Mouse (Mus musculus) heart, adult 2 months (tissue): ENCODE measurements around the gene Cdk19. TPM values are rescaled to one million over a fixed set of nuclear protein-coding genes. Genes with fewer than 3 reads are reported as not detected.

Experiments
- DNase-seq, 2 experiments: peaks; one replicate each; pipeline ENCODE4 v3.0.0; 2021
- H3K27ac ChIP-seq: fragments of 200-600 bp; 2 replicates; pipeline ENCODE4 v1.8.1; 2022
- H3K27me3 ChIP-seq: fragments of 200-500 bp; 2 replicates; pipeline ENCODE4 v1.6.1; 2012; ENCODE audit warnings: mild to moderate bottlenecking, low read length, inconsistent platforms, mixed read lengths; ENCODE audit not compliant: control insufficient read depth, insufficient read depth
- H3K36me3 ChIP-seq: fragments of 200-500 bp; 2 replicates; pipeline ENCODE4 v1.6.1; 2012; ENCODE audit warnings: low read length, inconsistent platforms; ENCODE audit not compliant: control insufficient read depth, insufficient read depth
- H3K4me1 ChIP-seq: fragments of 200-500 bp; 2 replicates; pipeline ENCODE4 v1.6.1; 2011; ENCODE audit warnings: low read length; ENCODE audit not compliant: control insufficient read depth, insufficient read depth
- H3K4me3 ChIP-seq: fragments of 200-600 bp; 2 replicates; pipeline ENCODE4 v1.8.1; 2022
- H3K79me2 ChIP-seq: fragments of 200-500 bp; replicated peaks from 2 replicates; pipeline ENCODE4 v1.6.1; 2012; ENCODE audit warnings: mild to moderate bottlenecking, inconsistent platforms, low read length, moderate library complexity, mixed read lengths; ENCODE audit not compliant: control insufficient read depth, insufficient read depth
- H3K9ac ChIP-seq: fragments of 200-500 bp; 2 replicates; pipeline ENCODE4 v1.6.1; 2012; ENCODE audit warnings: low read depth, mild to moderate bottlenecking, control low read depth, inconsistent platforms, low read length, mixed read lengths
- CTCF ChIP-seq: fragments of 200-600 bp; IDR thresholded peaks from 2 replicates; pipeline ENCODE4 v1.8.1; 2022; ENCODE audit warnings: antibody characterized with exemption, mild to moderate bottlenecking, moderate library complexity
- EP300 ChIP-seq: fragments of 200-500 bp; IDR thresholded peaks from 2 replicates; pipeline ENCODE4 v1.6.1; 2011; ENCODE audit warnings: low read depth, low read length, control low read depth; ENCODE audit not compliant: insufficient read depth
- POLR2A ChIP-seq: fragments of 200-500 bp; IDR thresholded peaks from 2 replicates; pipeline ENCODE4 v1.6.1; 2011; ENCODE audit warnings: mild to moderate bottlenecking, low read depth, low read length, control low read depth; ENCODE audit not compliant: insufficient read depth
- WGBS: fragments of 180-500 bp; shearing (Covaris S2); methylation state at CpG from one replicate; pipeline ENCODE4 v1.1.7; 2018; 5-methylcytosine and 5-hydroxymethylcytosine counted together
- intact Hi-C: fragments of 180-260 bp; cut with DNase I; formaldehyde crosslinking; loops from one replicate; pipeline ENCODE4 v1.15.1; 2025
- polyA plus RNA-seq: library from polyadenylated mRNA; depleted of rRNA; stranded (reverse); fragments of >200 nt; gene quantifications from 2 replicates; pipeline ENCODE4 v1.2.3, GENCODE M21; 2012
- total RNA-seq, 2 experiments: library from RNA; stranded (reverse); gene quantifications; 2 replicates each; pipeline ENCODE4 v1.2.3; 2021

Gene Cdk19
- total and polyA plus RNA-seq, 3 experiments, result 5.2 to 15.2 (median 11.5) TPM

GRCm38 (mm10) chr10:40444586-40444985 is 105.2 kb downstream of the Cdk19 start:
- no peak overlapping the region for H3K4me3 ChIP-seq
- no peaks in the 10 kb centered on the region for H3K36me3 ChIP-seq
- no peak for DNase-seq
- peaks cover 3% of the 10 kb centered on the region for H3K4me1 ChIP-seq
- H3K9ac ChIP-seq, result no peak overlapping the region
- H3K27me3 ChIP-seq, result no peaks in the 10 kb centered on the region
- no peaks in the 10 kb centered on the region for H3K79me2 ChIP-seq
- H3K27ac ChIP-seq, result no peak overlapping the region
- intact Hi-C loops, result no loop called here
- TF ChIP-seq POLR2A (no peak), CTCF (no peak), EP300 (no peak)
- WGBS, result 90% methylated on average over 4 of the region's 4 CpGs

- Histone ChIP-seq H3K4me1 (no peaks in the 10 kb centered on the region; the same call in none of the 2 replicates), H3K4me3 (no peak overlapping the region), H3K9ac (no peak overlapping the region), H3K27ac (peak overlapping the region; percentile 13; the same call in 1 of the 2 replicates), H3K36me3 (no peaks in the 10 kb centered on the region), H3K79me2 (no peaks in the 10 kb centered on the region), H3K27me3 (no peaks in the 10 kb centered on the region)
- DNase-seq, result no peak
- 53% methylated on average over 3 of the region's 3 CpGs for WGBS
- no peak for TF ChIP-seq EP300
- no peak for TF ChIP-seq POLR2A
- no peak for TF ChIP-seq CTCF
- intact Hi-C loops, result loop anchor here (2.0 kb wide), 1 partner anchor 13 kb away; no protein-coding TSS in a partner anchor
Observed at GRCm38 (mm10) chr10:40446088-40446604, 106.8 kb downstream of the Cdk19 start.

- DNase-seq, result no peak
- Histone ChIP-seq H3K36me3 (no peaks in the 10 kb centered on the region), H3K79me2 (no peaks in the 10 kb centered on the region), H3K27me3 (no peaks in the 10 kb centered on the region), H3K27ac (peak overlapping the region; percentile 13; the same call in 1 of the 2 replicates), H3K4me1 (peaks cover 2% of the 10 kb centered on the region), H3K4me3 (no peak overlapping the region), H3K9ac (no peak overlapping the region)
- TF ChIP-seq EP300 (no peak), POLR2A (no peak), CTCF (no peak)
- intact Hi-C loops, result loop anchor here (2.0 kb wide), 1 partner anchor 14 kb away; no protein-coding TSS in a partner anchor
- 85% methylated on average over 3 of the region's 3 CpGs for WGBS
Observed at GRCm38 (mm10) chr10:40446630-40447029, 107.3 kb downstream of the Cdk19 start.

GRCm38 (mm10) chr10:40447295-40447694 is 107.9 kb downstream of the Cdk19 start:
- Histone ChIP-seq H3K27ac (no peak overlapping the region; the same call in 1 of the 2 replicates), H3K36me3 (no peaks in the 10 kb centered on the region), H3K27me3 (no peaks in the 10 kb centered on the region), H3K4me3 (no peak overlapping the region), H3K79me2 (no peaks in the 10 kb centered on the region), H3K4me1 (peaks cover 4% of the 10 kb centered on the region), H3K9ac (no peak overlapping the region)
- WGBS, result 79% methylated on average over 3 of the region's 3 CpGs
- intact Hi-C loops, result loop anchor here (2.0 kb wide), 1 partner anchor 14 kb away; no protein-coding TSS in a partner anchor
- TF ChIP-seq CTCF, result no peak
- TF ChIP-seq POLR2A, result no peak
- no peak for TF ChIP-seq EP300
- DNase-seq, result no peak

GRCm38 (mm10) chr10:40447921-40448320 is 108.6 kb downstream of the Cdk19 start:
- Histone ChIP-seq H3K4me1 (peaks cover 4% of the 10 kb centered on the region), H3K36me3 (no peaks in the 10 kb centered on the region), H3K27me3 (no peaks in the 10 kb centered on the region), H3K27ac (peak overlapping the region; percentile 26; the same call in 1 of the 2 replicates), H3K9ac (no peak overlapping the region), H3K79me2 (no peaks in the 10 kb centered on the region), H3K4me3 (no peak overlapping the region)
- intact Hi-C loops, result loop anchor here (2.0 kb wide), 1 partner anchor 15 kb away; no protein-coding TSS in a partner anchor
- no peak for DNase-seq
- WGBS, result 66% methylated on average over 5 of the region's 5 CpGs
- TF ChIP-seq CTCF, result no peak
- TF ChIP-seq POLR2A, result no peak
- TF ChIP-seq EP300, result no peak

- 38% methylated on average over 3 of the region's 3 CpGs for WGBS
- Histone ChIP-seq H3K79me2 (no peaks in the 10 kb centered on the region), H3K27ac (no peak overlapping the region), H3K27me3 (no peaks in the 10 kb centered on the region), H3K36me3 (no peaks in the 10 kb centered on the region), H3K4me1 (peaks cover 4% of the 10 kb centered on the region), H3K9ac (no peak overlapping the region), H3K4me3 (no peak overlapping the region)
- TF ChIP-seq POLR2A, result no peak
- TF ChIP-seq EP300, result no peak
- TF ChIP-seq CTCF, result no peak
- intact Hi-C loops, result no loop called here
- DNase-seq, result no peak
Observed at GRCm38 (mm10) chr10:40448444-40448843, 109.1 kb downstream of the Cdk19 start.
